Mouse (Mus musculus) embryo, embryonic 11.5 days (tissue): ENCODE measurements around the gene Lbr.

ENCODE experiments used
- DNase-seq: peaks from one replicate; pipeline ENCODE4 v3.0.0-alpha.2; 2012; ENCODE audit warnings: low read depth, low spot score

The Lbr gene

DNA sequence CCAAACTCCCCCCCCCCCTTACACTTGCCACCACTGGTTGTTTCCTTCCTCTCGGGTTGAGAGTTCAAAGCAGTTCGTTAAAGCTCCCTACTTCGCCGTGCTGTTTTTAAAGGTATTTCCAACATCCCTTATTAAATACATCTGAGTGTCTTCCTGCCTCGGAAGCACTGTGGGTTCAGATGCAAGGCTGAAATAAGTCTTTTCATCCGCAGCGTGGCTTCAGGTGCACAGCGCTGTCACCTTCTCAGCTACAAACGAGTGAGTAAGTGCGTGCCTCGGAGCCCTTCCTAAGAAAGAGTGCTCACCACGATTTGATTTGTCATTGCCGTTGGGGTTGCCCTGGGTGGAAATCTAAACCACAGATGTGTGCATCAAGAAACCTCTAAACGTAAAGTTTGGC lies at the start of gene Lbr:
TSS of gene Lbr (minus strand) at position 266 of the 400 bp plus-strand sequence.
- DNase-seq: no peak

DNA sequence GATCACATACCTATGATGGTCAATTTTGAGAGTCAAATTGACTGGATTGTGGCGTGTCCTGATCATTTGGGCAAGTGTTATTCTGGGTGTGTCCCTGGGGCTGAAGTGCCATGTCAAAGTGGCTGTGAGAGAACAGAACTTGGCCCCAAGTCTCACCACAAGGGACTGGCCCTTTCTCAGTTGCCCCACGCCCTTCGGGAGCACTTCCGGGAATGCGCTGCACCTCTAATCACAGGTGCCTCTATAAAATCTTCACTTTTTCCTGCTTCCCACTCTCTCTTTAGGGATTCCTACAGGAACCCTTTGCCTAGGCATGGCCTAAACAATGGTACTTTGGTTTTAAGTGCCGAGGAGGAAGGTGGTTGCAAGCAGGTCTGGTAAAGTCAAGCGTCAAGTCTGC lies 46.8 kb upstream of the Lbr start:
- no peak for DNase-seq

DNA sequence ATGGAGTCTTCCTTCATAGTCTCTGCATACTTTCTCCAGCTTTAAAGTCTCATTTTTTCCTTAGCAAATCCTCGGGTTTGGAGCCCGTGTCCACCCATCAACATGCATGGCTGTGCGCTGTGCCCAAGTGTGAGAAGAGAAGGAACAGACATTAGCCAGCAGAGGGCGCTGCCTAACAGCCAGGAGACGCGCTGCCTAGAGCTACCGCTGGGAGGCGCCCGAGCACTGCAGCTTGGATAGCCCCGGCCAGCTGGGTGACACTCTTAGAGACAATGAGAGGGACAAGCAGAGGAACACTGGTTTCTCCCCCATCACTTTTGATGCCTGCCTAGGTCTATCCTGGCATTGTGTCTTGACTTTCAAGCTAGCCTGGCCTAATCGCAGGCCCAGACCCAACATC lies 46.0 kb upstream of the Lbr start:
- peak; percentile 76 for DNase-seq

DNA sequence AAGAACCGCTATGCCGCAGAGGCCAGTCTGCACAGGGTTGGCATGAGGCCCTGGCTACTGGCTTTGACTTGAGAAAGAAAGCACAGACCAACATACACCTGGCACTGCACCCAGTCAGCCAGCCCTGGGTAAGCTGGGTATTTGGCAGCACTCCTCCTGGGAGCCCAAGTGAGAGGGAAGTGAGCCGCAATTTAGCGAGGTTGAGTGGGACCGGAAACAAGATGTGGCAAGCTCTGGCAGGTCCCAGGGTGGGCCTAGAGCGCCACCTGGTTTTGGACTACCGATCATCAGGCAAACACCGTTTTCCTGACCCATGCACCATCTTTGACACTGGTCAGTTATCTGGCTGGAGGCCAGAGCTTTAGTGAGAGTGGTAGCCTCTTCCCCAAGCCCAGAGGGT lies 38.7 kb upstream of the Lbr start:
- DNase-seq: no peak

DNA sequence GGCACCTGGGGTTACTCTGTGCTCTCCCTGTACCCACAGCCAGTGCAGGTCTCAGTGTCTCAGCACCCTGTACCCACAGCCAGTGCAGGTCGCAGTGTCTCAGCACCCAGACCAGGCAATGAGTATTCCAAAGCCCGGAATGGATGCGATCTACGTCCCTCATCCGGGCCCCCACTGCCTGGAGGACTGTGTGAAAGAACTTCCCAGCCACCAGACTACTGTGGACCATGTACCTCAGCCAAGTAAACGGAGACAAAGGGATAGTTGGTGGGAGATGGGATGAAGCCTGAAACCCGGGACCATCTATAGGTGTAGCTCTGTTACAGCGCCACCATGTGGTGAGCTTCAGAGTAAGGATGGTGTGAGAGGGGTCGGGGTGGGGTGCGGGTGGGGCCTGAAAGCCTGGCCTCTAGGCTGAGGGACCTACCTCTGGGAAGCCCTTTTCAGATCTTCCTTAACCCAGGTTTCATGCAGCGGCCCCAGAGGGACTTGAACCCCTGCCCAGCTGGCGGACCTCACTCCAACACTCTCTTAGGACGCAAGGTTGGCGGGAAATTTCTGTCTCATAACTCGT lies 38.0 kb upstream of the Lbr start:
- no peak for DNase-seq

DNA sequence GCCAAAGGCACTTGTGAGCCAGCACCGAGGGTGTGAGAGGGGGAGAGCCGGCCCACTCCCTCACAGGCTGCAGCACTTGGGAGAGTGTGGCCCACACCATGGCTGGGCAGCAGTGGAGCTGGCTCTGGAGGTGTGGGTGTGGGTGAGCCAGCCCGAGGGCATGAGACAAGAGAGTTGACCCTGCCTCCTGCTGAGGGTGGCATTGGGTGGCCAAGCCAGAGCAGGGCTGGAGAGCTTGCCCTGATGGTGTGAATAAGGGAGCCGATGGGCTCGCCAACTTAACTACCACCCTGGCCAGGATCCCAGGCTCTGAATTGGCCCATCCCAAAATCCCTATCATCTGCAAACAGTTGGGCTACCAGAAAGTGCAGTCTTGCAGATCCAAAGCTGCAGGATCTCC lies 35.6 kb upstream of the Lbr start:
- DNase-seq: no peak

DNA sequence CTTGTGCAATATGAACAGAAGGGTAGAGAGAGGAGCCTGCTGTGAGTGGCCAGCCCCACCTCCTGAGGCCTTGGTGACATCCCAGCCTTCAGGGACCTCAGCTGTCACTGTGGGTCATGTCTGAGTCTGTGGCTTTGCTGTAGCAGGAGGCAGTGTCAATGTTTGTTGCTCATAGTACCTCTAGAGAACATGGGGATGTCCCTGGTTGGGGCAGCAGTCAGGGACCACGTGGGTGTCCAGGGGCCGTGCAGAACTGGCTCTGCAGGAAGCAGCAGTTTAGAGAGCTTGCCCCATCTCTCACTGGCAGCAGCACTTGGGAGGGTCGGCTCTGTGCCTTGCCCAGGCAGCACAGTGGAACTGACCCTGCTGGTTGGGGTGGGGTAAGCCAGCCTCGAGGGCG lies 34.2 kb upstream of the Lbr start:
- DNase-seq: no peak

DNA sequence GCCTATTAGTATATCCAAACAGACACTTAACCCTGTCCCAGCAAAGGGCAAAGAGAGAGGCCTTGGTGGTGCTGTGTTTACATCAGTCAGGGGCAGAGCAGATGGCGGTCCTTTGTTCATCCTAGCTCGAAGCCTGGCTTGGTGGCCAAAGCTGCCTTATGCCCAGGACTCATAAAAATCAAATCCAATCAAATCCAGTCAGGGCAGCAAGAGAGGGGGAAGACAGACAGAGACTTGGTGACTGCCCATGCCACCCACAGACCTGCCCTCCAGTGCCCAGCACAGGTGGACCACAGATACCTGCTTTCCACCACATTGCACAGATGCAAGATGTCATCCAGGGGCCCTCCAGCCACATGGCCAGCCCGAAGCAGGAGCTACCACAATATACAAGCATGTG lies 33.8 kb upstream of the Lbr start:
- no peak for DNase-seq

DNA sequence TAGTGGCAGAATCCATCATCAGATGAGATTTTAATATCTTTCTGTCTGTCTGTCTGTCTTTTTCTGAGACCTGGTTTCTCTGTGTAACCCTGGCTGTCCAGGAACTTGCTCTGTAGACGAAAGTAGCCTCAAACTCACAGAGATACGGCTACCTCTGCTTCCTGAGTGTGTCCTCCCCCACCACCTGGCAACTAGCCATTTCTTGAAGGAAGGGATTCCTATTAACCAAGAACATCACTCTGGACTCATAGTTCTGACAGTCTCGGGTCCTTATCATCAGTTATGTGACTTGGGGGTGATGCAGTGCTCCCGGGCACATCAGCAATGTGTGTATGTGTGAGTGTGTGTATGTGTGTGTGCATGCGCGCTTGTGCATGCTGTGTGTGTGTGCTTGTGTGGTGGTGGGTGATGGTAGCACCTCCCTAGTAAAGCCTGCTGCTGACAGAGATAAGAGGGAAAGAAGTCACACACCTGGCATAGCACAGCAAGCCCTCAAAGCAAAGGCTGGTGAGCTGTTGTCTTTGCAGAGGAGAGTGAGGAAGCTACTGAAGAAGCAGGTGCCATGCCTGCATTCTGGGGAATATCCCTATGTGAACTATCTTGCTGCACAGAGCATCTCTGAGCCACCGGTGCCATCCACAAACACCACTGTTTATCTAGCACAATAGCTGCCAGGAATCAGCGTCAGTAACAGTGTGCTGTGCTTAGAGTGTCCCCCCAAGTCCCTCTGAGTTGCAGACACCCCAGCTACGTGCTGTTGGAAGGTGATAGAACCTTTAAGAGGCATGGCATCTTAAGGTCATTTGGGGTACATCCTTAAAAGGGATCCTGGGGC lies 30.5 kb upstream of the Lbr start:
- DNase-seq: no peak

DNA sequence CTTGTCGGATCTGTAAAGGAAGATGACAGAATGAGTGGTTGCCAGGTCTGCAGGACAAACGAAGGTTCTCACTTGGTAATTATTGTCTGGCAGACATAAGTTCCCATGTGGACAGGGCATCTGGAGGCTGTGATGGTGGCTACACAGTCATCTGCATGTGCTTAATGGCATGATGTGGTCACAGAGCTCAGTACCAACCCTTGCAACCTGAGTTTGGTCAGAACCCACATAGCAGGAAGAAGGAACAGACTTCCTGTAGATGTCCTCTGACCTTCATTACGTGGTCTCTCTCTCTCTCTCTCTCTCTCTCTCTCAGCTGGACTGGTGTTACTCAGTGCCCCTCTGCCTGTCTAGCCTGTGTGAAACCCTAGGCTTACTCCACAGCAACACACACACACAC lies 29.8 kb upstream of the Lbr start:
- DNase-seq: no peak

DNA sequence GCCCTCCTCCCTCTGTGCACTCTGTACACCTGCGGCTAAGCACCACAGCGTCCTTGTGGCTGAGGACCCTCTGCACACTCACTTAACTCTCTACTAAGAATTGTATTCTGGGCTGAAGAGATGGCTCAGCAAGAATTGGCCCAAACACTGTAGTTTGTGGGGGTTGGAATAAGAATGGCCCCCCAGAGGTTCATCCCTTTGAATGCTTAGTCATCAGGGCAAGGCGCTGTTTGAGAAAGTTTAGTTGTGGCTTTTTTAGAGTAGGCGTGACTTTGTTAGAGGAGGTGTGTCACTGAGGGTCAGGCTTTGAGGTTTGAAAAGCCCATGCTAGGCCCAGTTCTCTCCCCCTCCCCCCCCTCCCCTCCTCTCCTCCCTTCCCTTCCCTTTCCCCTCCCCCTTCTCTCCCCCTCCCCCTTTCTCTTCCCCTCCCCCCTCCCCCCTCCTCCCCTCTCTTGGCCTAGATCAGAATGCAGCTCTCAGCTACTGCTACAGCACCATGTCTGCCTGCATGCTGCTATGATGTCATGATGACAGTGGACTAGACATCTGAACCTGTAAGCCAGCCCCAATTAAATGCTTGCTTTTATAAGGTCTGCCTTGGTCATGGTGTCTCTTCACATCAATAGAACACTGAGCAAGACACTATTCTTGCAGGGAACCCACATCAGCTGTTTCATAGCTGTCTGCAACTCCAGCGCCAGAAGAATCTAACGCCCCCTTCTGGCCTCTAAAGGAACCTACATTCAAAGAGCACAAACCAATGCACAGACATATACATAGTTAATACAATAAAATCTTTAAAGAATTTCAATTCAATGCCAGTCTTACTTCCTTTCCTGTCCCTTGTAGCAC lies 23.8 kb upstream of the Lbr start:
- DNase-seq: no peak

DNA sequence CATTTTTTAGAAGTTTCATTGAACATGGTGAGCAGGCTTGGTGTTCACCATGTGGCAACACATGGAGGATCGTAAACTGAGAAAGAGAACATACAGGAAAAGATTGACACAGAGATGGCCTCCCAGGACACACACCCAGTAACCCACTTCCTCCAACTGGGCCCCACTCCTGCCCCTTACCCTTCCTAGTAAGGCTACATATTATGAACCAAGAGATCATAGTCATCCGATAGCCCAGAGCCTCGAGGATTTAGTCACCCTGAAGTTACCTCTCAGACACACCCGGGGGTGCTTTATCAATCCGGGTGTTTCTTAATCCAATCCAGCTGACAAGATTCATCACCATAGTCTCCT lies 23.0 kb upstream of the Lbr start:
- DNase-seq: no peak

DNA sequence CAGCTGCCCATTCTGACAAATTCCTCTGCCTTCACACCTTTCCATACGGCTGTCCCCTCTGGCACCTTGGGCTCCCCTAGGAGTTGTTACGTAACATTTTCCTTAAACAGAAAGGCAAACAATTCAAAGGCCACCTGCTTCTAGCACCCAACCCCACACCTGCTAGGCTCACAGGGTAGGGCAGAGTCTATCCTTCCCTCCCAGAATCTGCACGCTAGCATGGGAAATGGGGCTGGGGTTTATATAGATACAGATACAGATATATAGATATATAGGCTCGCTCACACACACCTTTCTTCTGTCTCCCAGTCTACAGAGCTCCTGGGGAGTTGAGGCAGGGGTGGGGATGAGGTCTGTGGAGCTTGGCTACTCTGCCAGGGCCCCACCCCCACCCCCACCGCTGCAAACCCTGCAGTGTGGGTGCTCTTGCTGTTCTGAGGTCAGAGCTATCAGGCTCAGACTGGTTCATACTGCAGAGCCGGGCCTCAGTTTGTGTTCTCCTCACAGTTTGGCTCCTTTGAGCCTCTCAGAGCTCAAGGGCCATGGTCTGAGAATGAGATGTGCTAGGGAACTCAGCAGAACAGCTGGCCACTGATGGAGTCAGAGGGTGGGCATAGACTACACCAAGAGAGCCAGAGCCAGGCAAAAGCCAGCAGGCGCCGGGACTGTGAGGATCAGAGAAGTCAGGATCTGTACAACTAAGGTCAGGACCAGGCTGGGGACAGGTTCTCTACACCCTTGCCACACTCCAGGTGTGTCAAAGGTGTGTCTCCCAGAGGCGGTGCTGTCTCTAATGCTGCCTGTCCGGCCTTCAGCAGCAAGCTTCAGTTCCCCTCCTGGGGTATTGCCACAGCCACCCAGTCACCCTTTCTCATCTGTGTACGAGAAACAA lies 22.4 kb upstream of the Lbr start:
- no peak for DNase-seq

DNA sequence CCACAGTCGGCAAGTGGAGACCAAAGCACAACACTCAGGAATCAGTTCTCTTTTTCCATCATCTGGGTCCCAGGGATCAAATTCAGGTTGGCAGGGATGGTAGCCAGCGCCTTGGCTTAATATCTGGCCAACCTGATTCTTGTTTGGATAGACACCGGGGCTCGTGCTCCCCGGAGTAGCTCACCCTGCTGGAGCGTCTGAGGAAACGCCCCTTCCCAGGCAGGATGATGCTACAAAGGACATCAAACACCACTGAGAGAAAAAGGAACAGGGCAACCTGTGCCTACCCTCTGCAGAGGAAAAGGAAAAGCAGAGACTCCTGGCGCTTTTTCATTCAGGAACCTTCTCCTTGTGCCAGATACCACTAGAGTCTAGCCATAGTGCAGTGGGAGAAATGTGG lies 20.6 kb upstream of the Lbr start:
- no peak for DNase-seq

DNA sequence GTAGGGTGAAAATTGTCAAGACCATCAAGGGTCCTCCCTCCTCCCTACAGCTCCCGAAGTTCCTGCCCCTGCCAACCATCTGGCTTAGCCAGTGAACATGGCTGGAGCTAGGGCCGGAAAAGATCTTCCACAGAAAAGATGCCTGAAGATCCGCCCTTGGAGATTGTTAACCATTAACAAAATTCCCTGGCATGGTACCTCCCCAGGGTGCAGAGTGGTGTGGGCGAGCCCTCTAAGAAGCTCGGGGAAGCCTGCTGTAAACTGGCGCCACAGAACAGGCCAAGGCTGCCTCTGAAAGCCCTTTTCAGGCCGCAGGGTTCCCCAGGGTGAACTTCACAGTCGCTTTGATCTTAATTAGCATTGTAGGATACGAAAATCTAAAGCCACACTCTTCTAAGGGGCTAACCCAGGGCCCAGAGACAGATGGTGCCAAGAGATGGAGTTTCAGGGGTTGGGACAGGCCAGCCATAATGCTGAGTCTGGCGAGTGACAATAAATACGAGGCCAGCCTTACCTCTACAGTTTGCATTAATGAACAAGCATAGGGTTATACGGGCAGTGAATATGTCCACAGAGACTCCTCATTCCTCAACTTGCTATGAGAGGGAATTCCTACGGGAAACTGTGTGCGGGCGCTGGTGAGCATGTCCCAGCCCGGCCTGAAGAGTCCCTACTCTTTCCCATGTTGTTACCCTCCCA lies 20.0 kb upstream of the Lbr start:
- DNase-seq: no peak

DNA sequence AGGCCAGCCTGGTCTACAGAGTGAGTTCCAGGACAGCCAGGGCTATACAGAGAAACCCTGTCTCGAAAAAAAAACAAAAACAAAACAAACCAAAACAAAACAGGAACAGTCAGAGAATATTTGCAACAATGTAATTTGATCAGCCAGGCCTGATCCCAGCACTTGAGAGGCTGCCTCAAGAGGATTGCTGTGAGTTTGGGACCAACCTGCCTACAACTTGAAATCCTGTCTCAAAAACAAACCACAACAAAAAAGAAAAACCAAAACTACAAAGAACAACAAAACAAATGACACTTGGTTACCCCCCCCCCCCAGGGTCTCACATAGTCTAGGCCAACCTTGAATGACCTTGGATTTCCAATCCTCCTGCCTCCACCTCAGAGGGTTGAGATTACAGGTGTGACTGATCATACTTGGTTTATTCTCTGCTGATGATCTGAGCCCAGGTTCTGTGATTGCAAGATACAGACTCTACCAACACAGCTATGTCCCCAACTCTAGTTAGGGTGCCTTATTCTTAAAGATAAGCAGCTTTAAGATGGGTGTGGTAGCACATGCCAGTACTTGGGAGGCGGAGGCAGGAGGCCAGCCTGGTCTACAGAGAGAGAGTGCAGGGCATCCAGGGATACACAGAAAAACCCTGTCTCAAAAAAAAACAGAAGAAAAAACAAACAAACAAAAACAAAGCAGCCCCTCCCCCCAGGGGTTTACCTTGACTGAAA lies 18.5 kb upstream of the Lbr start:
- no peak for DNase-seq

DNA sequence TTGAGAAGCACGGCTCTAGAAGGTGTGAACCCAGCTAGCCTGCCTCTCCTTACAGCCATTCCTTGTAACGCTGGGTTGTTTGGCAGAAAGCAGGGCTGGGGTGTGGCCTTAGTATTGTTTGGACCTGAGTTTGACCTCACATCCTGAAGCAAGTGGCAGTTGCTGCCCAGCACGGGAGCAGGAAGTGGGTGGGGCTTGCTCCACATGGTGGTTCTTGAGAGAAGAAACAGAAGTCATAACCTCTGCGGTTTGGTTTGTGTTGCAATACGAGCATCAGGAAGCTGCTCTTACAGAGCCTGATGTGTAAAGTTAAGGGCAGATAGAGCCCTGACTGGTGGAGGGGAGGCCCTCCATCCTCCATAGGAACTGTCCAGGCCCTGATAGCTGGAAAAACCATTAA lies 17.8 kb upstream of the Lbr start:
- no peak for DNase-seq

DNA sequence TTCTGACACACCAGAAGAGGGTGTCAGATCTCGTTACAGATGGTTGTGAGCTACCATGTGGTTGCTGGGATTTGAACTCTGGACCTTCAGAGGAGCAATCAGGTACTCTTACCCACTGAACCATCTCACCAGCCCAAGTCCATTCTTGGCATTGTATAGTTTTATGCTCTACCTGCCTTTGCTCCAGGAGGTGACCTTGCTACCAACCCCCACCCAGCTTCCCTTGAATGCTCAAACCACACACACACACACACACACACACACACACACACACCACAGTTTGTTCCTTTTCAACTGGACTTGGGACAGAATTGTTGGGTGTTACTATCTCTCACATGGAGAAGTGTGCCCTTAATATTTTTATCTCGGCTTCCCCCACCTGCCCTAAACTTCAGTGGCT lies 13.5 kb upstream of the Lbr start:
- no peak for DNase-seq

DNA sequence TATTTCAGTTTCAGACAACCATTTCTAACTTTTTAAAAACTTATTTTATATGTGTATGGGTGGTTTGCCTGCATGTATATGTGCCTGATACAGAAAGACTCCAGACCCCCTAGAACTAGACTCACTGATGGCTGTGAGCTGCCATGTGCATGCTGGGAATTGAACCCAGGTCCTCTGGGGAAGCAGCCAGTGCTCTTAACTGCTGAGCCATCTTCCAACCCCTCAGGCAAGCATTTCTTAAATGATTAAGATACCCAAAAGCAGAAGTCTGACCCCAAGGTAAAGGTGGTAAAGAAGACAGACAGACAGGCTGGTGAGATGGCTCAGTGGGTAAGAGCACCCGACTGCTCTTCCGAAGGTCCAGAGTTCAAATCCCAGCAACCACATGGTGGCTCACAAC lies 12.0 kb upstream of the Lbr start:
- no peak for DNase-seq

DNA sequence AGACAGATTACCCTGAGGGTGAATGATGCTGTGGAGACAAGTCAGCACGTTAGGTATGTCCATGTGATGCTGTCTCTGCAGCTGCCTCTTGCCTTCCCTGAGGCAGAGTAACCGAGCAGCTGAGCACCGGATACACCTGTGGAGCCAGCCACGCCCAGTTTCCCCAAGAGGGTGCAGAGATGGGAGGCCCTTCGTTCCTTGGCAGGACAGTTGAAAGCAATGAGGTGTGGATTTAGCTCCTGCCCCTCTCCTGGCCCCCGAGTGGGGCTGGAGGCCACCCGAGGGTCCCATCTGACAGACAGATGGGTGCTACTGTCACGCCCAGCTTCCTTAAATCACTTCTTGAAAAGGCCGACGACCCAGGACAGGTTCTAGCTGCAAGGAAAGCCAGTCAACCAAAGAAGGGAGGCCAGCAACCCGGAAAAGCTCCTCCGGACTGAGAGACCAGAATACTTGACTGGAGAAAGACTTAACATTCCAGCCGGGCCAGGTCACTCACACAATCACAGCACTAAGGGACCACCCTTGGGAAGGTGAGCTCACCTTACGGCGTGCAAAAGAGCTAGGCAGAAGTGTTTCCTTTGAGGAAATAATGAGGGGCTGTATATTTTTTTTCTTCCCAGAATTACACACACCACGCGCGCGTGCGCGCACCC lies 10.4 kb upstream of the Lbr start:
- DNase-seq: no peak
